Mouse (Mus musculus) ZHBTc4 (cell line): ENCODE data around the gene Tpcn1.
A peak's percentile ranks its signal among the peaks of the same experiment; 100 is the strongest.

ENCODE experiments used
- DNase-seq: peaks from one replicate; pipeline ENCODE4 v3.0.0-alpha.2; 2011; ENCODE audit warnings: low read depth, low spot score

The Tpcn1 gene

GRCm38 (mm10) chr5:120609246-120609775, 20.8 kb upstream of the Tpcn1 start:
- no peak for DNase-seq

GRCm38 (mm10) chr5:120607335-120607734, 18.9 kb upstream of the Tpcn1 start:
- DNase-seq: no peak

- DNase-seq: no peak
These were observed 18.2 kb upstream of the Tpcn1 start for GRCm38 (mm10) chr5:120606590-120607200.

- DNase-seq: peak; percentile 96
These were observed 17.2 kb upstream of the Tpcn1 start for GRCm38 (mm10) chr5:120605688-120606087.

GRCm38 (mm10) chr5:120605241-120605661, 16.8 kb upstream of the Tpcn1 start:
- no peak for DNase-seq

GRCm38 (mm10) chr5:120604839-120605238, 16.4 kb upstream of the Tpcn1 start:
- DNase-seq: peak; percentile 93

GRCm38 (mm10) chr5:120603515-120603914, 15.0 kb upstream of the Tpcn1 start:
- no peak for DNase-seq

GRCm38 (mm10) chr5:120602210-120602609, 13.7 kb upstream of the Tpcn1 start:
- DNase-seq: no peak

- peak; percentile 83 for DNase-seq
These were observed 12.6 kb upstream of the Tpcn1 start for GRCm38 (mm10) chr5:120600946-120601668.

- no peak for DNase-seq
These were observed 11.2 kb upstream of the Tpcn1 start for GRCm38 (mm10) chr5:120599625-120600024.

GRCm38 (mm10) chr5:120594485-120594884, 6.0 kb upstream of the Tpcn1 start:
- DNase-seq: no peak

- peak; percentile 84 for DNase-seq
These were observed 3.7 kb upstream of the Tpcn1 start for GRCm38 (mm10) chr5:120592141-120592540.

- peak; percentile 93 for DNase-seq
These were observed 2.0 kb upstream of the Tpcn1 start for GRCm38 (mm10) chr5:120590356-120591010.

- no peak for DNase-seq
These were observed 419 bp downstream of the Tpcn1 start for GRCm38 (mm10) chr5:120587940-120588568.

GRCm38 (mm10) chr5:120587616-120587926, 902 bp downstream of the Tpcn1 start:
- DNase-seq: no peak

- peak; percentile 40 for DNase-seq
These were observed 1.5 kb downstream of the Tpcn1 start for GRCm38 (mm10) chr5:120586741-120587615.

GRCm38 (mm10) chr5:120584968-120585367, 3.5 kb downstream of the Tpcn1 start:
- DNase-seq: peak; percentile 61

- no peak for DNase-seq
These were observed 5.0 kb downstream of the Tpcn1 start for GRCm38 (mm10) chr5:120583511-120583910.

- DNase-seq: no peak
These were observed 6.5 kb downstream of the Tpcn1 start for GRCm38 (mm10) chr5:120582002-120582401.

- no peak for DNase-seq
These were observed 8.4 kb downstream of the Tpcn1 start for GRCm38 (mm10) chr5:120579898-120580626.
